ENCODE assay signal across 27 mouse cellular contexts in the genomic region with DNA sequence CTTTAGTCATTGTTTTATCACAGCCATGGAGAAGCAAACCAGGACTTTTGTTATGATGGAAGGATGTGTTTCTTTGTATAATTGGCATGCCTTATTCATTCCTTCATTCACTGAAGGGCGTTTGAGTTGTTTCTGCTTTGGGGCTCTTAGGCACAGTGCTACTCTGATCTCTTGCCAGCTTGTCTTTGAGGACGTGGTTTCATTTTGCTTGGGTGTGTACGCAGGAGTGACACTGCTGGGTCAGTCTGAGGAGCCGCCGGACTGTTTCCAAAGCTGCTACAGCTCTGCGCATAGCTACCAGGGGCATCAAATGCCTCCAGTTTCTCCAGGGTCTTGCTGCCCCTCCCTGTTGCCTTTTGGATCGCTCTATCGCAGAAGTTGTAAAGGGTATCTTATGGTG.
DNase-seq lines count a peak whose midpoint lies in the region; ATAC-seq and TF ChIP-seq lines count a peak whose summit lies in the region.
"Had no signal": no experiment of that assay in that cellular context is flagged by ENCODE, and none has a peak within 500 bp of the region (broad histone marks: within the 10 kb centered on the region; RNA-seq: fewer than 3 reads in every experiment).

No protein-coding gene starts in this region.

- H3K4me1 ChIP-seq in heart, adult 2 months (ENCODE audit: control insufficient read depth, insufficient read depth, low read length) = peaks cover 17% of the 10 kb centered on the region
- H3K4me1 ChIP-seq in lung, postnatal 0 days (ENCODE audit: insufficient read depth, low read depth, low read length) = no peaks in the 10 kb centered on the region; the same call in 1 of the 2 replicates
- H3K4me1 ChIP-seq: liver, embryonic 15.5 days had no signal

- H3K9ac ChIP-seq in heart, adult 2 months (ENCODE audit: low read depth, low read length) = no peak overlapping the region
- H3K9ac ChIP-seq in lung, postnatal 0 days (replicated peaks; ENCODE audit: low read depth) = no peak overlapping the region
- H3K9ac ChIP-seq: heart, embryonic 15.5 days; hindbrain, embryonic 13.5 days; limb, embryonic 12.5 days; liver, embryonic 15.5 days; neural tube, embryonic 13.5 days had no signal

- no peaks in the 10 kb centered on the region for H3K79me2 ChIP-seq in heart, adult 2 months (replicated peaks; ENCODE audit: control insufficient read depth, insufficient read depth, low read length)

- no peak overlapping the region for H3K4me3 ChIP-seq in heart, adult 2 months
- H3K4me3 ChIP-seq in lung, postnatal 0 days (ENCODE audit: low read depth, low read length) = no peak overlapping the region
- H3K4me3 ChIP-seq: erythroblast, embryonic 14.5 days; heart, embryonic 10.5 days; heart, embryonic 15.5 days; hindbrain, embryonic 13.5 days; limb, embryonic 12.5 days; liver, embryonic 15.5 days; midbrain, embryonic 10.5 days; myocyte; neural tube, embryonic 13.5 days had no signal

- TF ChIP-seq POLR2A in heart, adult 2 months (IDR thresholded peaks at IDR 0.05; ENCODE audit: insufficient read depth, low read depth, low read length) = no peak

- H3K27ac ChIP-seq in heart, adult 2 months = peak overlapping the region; percentile 36
- no peak overlapping the region for H3K27ac ChIP-seq in lung, postnatal 0 days (ENCODE audit: low read length)
- H3K27ac ChIP-seq: heart, embryonic 10.5 days; hindbrain, embryonic 13.5 days; limb, embryonic 12.5 days; liver, embryonic 15.5 days; midbrain, embryonic 10.5 days; neural tube, embryonic 13.5 days had no signal

- TF ChIP-seq EP300 in heart, adult 2 months (IDR thresholded peaks at IDR 0.05; ENCODE audit: insufficient read depth, low read depth, low read length) = no peak
- no peak; the same call in 1 of the 2 replicates for TF ChIP-seq EP300 in lung, postnatal 0 days (IDR thresholded peaks at IDR 0.05)

- intact Hi-C loops in heart, adult 2 months (cut with DNase I) = no loop called here
- intact Hi-C loops in heart, postnatal 10 days (cut with DNase I) = no loop called here

- TF ChIP-seq CTCF in heart, adult 2 months (IDR thresholded peaks at IDR 0.05) = no peak
- TF ChIP-seq CTCF in lung, postnatal 0 days (IDR thresholded peaks at IDR 0.05) = no peak

- H3K27me3 ChIP-seq in heart, adult 2 months (ENCODE audit: control insufficient read depth, insufficient read depth, low read length) = no peaks in the 10 kb centered on the region
- no peaks in the 10 kb centered on the region for H3K27me3 ChIP-seq in lung, postnatal 0 days (replicated peaks; ENCODE audit: insufficient read depth, low read length)
- H3K27me3 ChIP-seq: heart, embryonic 15.5 days; hindbrain, embryonic 13.5 days; limb, embryonic 12.5 days; liver, embryonic 15.5 days; neural tube, embryonic 13.5 days; Patski had no signal

- DNase-seq in adrenal gland, postnatal 14 days = peak; percentile 34
- no peak for DNase-seq in adrenal gland, postnatal 4 days (ENCODE audit: low spot score in 2 of 2)
- no peak for DNase-seq in heart, adult 2 months
- DNase-seq in heart, postnatal 10 days = no peak
- DNase-seq in lung, postnatal 0 days (ENCODE audit: low spot score) = peak; percentile 85
- DNase-seq in lung, postnatal 4 days = peak; percentile 39 to 66
- DNase-seq: cerebellum, adult 2 months; cerebellum, postnatal 14 days; heart, postnatal 4 days; kidney, adult 8-10 months; kidney, postnatal 10 days; layer of hippocampus, adult 9-11 months; right cerebral cortex, postnatal 14 days; thymus, postnatal 4 days had no signal

- H3K4me2 ChIP-seq in lung, postnatal 0 days (replicated peaks; ENCODE audit: low read depth, low read length) = no peak overlapping the region
- H3K4me2 ChIP-seq: heart, embryonic 15.5 days; hindbrain, embryonic 13.5 days; limb, embryonic 12.5 days; liver, embryonic 15.5 days; neural tube, embryonic 13.5 days had no signal

- 72% methylated on average over 8 of the region's 8 CpGs for WGBS in heart, adult 2 months
- WGBS in lung, postnatal 0 days = 42% methylated on average over 8 of the region's 8 CpGs

- no peaks in the 10 kb centered on the region for H3K36me3 ChIP-seq in heart, adult 2 months (ENCODE audit: control insufficient read depth, insufficient read depth, low read length)
- no peaks in the 10 kb centered on the region for H3K36me3 ChIP-seq in lung, postnatal 0 days (ENCODE audit: insufficient read depth, low read length)
- H3K36me3 ChIP-seq: heart, embryonic 10.5 days; heart, embryonic 15.5 days; hindbrain, embryonic 13.5 days; limb, embryonic 12.5 days; liver, embryonic 15.5 days; midbrain, embryonic 10.5 days; neural tube, embryonic 13.5 days had no signal

- ATAC-seq in lung, postnatal 0 days = peak; percentile 87
- ATAC-seq in CD4-positive, CD25-positive, alpha-beta regulatory T cell, adult 4 months = no peak
- ATAC-seq: forebrain, embryonic 16.5 days; intestine, embryonic 16.5 days; Patski had no signal

- no peaks in the 10 kb centered on the region for H3K9me3 ChIP-seq in lung, postnatal 0 days (ENCODE audit: low read length)
- H3K9me3 ChIP-seq: heart, embryonic 10.5 days; heart, embryonic 15.5 days; hindbrain, embryonic 13.5 days; limb, embryonic 12.5 days; liver, embryonic 15.5 days had no signal

Comparison
In these comparisons a context has a peak if more than half of its experiments do, and no peak if none do; other contexts are left out.
1. DNase-seq: peak in adrenal gland, postnatal 14 days (single experiment), lung, postnatal 0 days (single experiment) and lung, postnatal 4 days (2 of 2); none in adrenal gland, postnatal 4 days (0 of 2), heart, adult 2 months (0 of 2) and heart, postnatal 10 days (0 of 2).